Mouse (Mus musculus): ENCODE data around the gene Sema5a. TPM values are rescaled to one million over a fixed set of nuclear protein-coding genes. Genes with fewer than 3 reads are reported as not detected.

The Sema5a gene
- polyA plus RNA-seq, 1 experiment from 2014 or later = 13.5 TPM

DNA sequence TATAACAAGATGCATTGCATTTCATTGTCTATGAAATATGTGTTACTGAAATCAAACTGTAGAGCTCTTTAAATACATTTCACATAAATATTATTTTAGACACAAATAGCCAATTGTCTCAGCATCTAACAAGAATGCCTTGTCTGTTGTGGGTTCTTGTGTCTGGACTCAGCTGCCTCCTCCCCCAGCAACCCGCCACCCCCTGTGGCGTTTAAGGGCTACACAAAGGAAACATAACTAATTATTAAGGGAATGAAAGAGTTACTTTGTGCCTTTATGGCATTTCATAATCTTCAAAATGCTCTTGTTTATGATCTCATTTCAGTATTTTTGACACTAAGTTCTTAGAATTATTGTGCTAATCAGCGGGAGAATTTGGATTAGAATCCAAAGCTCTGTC is 298.6 kb downstream of the Sema5a start:
- 89% methylated on average over 3 of the region's 3 CpGs for WGBS
- H3K4me1 ChIP-seq (replicated peaks; ENCODE audit: control insufficient read depth, insufficient read depth, low read length) = no peaks in the 10 kb centered on the region

DNA sequence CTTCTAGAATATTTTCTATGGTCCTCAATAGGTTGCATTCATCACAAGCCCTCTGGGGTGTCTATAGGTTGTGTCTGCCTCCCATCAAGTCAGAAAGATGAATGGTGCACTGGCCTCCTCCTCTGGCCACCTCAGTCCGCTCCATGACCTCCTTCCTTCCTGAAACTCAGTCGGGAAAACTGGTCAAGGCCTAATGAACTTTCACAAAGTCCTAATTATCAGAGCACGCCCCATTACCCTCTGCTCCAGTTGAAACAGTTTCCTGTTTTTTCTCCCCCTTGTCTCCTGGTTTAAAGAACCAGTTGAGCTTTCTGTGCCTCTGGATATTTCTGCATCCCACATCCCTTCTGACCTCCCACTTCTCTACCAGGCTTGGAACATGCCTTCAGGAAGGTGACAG is 300.8 kb downstream of the Sema5a start:
- no peaks in the 10 kb centered on the region for H3K9me3 ChIP-seq (ENCODE audit: control insufficient read depth, low read length)

More for the DNA sequence above, 298.6 kb downstream of the Sema5a start:
- Histone ChIP-seq H3K36me3 (ENCODE audit: control insufficient read depth, insufficient read depth) (no peaks in the 10 kb centered on the region), H3K9ac (replicated peaks; ENCODE audit: low read depth, low read length) (no peak overlapping the region), H3K4me3 (replicated peaks; ENCODE audit: low read length) (no peak overlapping the region), H3K9me3 (ENCODE audit: control insufficient read depth, low read length) (no peaks in the 10 kb centered on the region), H3K27ac (ENCODE audit: low read length) (no peak overlapping the region), H3K4me2 (ENCODE audit: low read length) (no peak overlapping the region), H3K27me3 (replicated peaks; ENCODE audit: control insufficient read depth, insufficient read depth, low read length) (no peaks in the 10 kb centered on the region; the same call in 1 of the 2 replicates)
- ATAC-seq = no peak

DNA sequence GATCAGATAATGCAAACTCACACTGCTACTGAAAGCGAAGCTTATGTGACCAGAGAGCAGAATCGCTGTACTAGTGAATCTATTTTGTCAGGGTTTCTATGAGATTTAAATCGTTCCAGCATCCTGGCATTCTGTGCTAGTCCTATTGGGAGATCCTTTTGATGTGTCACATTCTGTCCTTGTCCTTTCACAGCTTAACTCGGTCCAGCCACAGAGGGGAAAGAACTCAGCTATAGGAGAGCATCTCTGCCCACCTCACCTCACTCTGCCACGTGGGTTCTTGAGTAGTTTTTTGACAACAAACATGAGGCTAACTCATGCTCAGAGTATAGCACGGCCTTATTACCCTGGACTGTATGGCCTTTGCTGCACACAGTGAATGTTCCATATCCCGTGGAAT is 302.1 kb downstream of the Sema5a start:
- no peak for ATAC-seq
- WGBS = 81% methylated on average over 7 of the region's 7 CpGs
- H3K27me3 ChIP-seq (replicated peaks; ENCODE audit: control insufficient read depth, insufficient read depth, low read length) = no peaks in the 10 kb centered on the region

More for the DNA sequence above, 300.8 kb downstream of the Sema5a start:
- Histone ChIP-seq H3K4me2 (ENCODE audit: low read length) (no peak overlapping the region), H3K4me1 (replicated peaks; ENCODE audit: control insufficient read depth, insufficient read depth, low read length) (no peaks in the 10 kb centered on the region), H3K36me3 (ENCODE audit: control insufficient read depth, insufficient read depth) (no peaks in the 10 kb centered on the region), H3K9ac (replicated peaks; ENCODE audit: low read depth, low read length) (no peak overlapping the region), H3K4me3 (replicated peaks; ENCODE audit: low read length) (no peak overlapping the region), H3K27ac (ENCODE audit: low read length) (no peak overlapping the region), H3K27me3 (replicated peaks; ENCODE audit: control insufficient read depth, insufficient read depth, low read length) (no peaks in the 10 kb centered on the region)
- no peak for ATAC-seq
- WGBS = 39% methylated on average over 3 of the region's 3 CpGs

DNA sequence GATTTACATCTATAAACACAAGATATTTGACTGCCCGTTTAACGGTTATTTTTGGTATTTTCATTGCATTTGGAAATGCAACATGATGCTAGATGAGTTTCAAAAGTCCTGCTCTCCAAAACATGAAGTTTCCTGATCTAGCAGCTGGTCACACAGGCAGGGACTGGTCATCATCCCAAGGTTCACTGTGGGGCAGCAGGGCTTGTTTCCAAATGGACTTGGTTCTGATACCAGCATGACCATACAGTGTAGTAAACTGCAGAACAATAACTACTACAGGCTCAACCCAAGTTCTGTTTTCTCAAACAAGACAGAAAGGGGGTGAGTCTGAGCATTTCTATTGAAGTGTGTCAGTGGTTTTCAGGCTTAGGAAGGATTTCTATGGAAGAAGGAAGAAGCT is 314.3 kb downstream of the Sema5a start:
- 99% methylated on average over 2 of the region's 2 CpGs for WGBS
- H3K9ac ChIP-seq (replicated peaks; ENCODE audit: low read depth, low read length) = no peak overlapping the region
- no peaks in the 10 kb centered on the region for H3K36me3 ChIP-seq (ENCODE audit: control insufficient read depth, insufficient read depth)
- no peak overlapping the region for H3K4me2 ChIP-seq (ENCODE audit: low read length)
- H3K4me1 ChIP-seq (replicated peaks; ENCODE audit: control insufficient read depth, insufficient read depth, low read length) = no peaks in the 10 kb centered on the region
- H3K4me3 ChIP-seq (replicated peaks; ENCODE audit: low read length) = no peak overlapping the region
- no peaks in the 10 kb centered on the region for H3K9me3 ChIP-seq (ENCODE audit: control insufficient read depth, low read length)
- ATAC-seq = no peak
- no peak overlapping the region for H3K27ac ChIP-seq (ENCODE audit: low read length)
- H3K27me3 ChIP-seq (replicated peaks; ENCODE audit: control insufficient read depth, insufficient read depth, low read length) = no peaks in the 10 kb centered on the region

More for the DNA sequence above, 302.1 kb downstream of the Sema5a start:
- H3K4me1 ChIP-seq (replicated peaks; ENCODE audit: control insufficient read depth, insufficient read depth, low read length) = no peaks in the 10 kb centered on the region
- no peaks in the 10 kb centered on the region for H3K9me3 ChIP-seq (ENCODE audit: control insufficient read depth, low read length)
- no peak overlapping the region for H3K4me2 ChIP-seq (ENCODE audit: low read length)
- H3K27ac ChIP-seq (ENCODE audit: low read length) = no peak overlapping the region
- H3K9ac ChIP-seq (replicated peaks; ENCODE audit: low read depth, low read length) = no peak overlapping the region
- H3K36me3 ChIP-seq (ENCODE audit: control insufficient read depth, insufficient read depth) = no peaks in the 10 kb centered on the region
- H3K4me3 ChIP-seq (replicated peaks; ENCODE audit: low read length) = no peak overlapping the region

DNA sequence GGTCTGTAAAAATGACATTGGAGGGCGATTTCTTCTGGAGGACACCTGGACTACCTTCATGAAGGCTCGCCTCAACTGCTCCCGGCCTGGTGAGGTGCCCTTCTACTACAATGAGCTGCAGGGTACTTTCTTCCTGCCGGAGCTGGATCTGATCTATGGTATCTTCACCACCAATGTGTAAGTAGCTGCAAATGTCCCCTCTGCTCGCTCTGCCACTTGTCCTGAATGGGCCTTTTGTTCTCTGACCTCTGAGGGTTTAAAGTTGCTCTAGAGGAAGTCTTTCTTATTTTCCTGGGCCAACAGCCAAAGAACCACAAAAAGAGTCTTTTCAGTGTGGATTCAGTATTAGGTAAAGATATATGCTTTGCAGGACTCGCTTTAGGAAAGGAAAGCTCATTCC is 318.0 kb downstream of the Sema5a start:
- 56% methylated on average over 6 of the region's 6 CpGs for WGBS
- Histone ChIP-seq H3K4me1 (replicated peaks; ENCODE audit: control insufficient read depth, insufficient read depth, low read length) (no peaks in the 10 kb centered on the region), H3K9ac (replicated peaks; ENCODE audit: low read depth, low read length) (no peak overlapping the region), H3K36me3 (ENCODE audit: control insufficient read depth, insufficient read depth) (no peaks in the 10 kb centered on the region), H3K27me3 (replicated peaks; ENCODE audit: control insufficient read depth, insufficient read depth, low read length) (no peaks in the 10 kb centered on the region), H3K4me2 (ENCODE audit: low read length) (no peak overlapping the region), H3K27ac (ENCODE audit: low read length) (no peak overlapping the region), H3K9me3 (ENCODE audit: control insufficient read depth, low read length) (no peaks in the 10 kb centered on the region), H3K4me3 (replicated peaks; ENCODE audit: low read length) (no peak overlapping the region)
- ATAC-seq = no peak

DNA sequence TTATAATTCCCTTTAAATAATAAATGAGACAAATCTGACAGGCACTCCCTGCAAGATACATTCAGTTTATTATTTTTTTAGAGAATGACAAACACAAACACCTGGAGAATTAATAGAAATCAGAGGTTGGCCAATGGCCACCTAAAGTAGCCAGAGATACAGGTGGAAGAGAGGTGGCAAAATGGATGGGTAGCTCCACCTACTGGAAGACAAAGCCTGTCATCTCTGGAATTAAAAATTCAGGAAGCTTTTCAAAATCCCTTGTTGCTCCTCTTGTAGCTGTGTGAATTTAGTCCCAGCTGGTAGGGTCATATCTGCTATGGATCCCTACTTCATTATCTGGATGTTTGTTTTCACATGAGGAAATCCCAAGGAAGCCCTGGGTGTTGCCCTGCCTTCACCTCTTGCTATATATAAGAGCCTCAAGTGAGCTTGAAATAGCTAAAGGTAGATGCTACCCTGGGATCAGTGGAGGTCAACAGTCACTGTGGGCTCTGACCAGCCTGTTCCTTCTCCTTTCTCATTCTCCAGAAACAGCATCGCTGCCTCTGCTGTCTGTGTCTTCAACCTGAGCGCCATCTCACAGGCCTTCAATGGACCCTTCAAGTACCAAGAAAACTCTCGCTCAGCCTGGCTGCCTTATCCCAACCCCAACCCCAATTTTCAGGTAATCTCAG is 323.7 kb downstream of the Sema5a start:
- no peak overlapping the region for H3K4me2 ChIP-seq (ENCODE audit: low read length)
- H3K36me3 ChIP-seq (ENCODE audit: control insufficient read depth, insufficient read depth) = no peaks in the 10 kb centered on the region
- 22% methylated on average over 3 of the region's 3 CpGs for WGBS
- no peak overlapping the region for H3K27ac ChIP-seq (ENCODE audit: low read length)
- no peak; the same call in 1 of the 2 replicates for ATAC-seq
- H3K27me3 ChIP-seq (replicated peaks; ENCODE audit: control insufficient read depth, insufficient read depth, low read length) = no peaks in the 10 kb centered on the region
- no peaks in the 10 kb centered on the region for H3K9me3 ChIP-seq (ENCODE audit: control insufficient read depth, low read length)
- H3K4me3 ChIP-seq (replicated peaks; ENCODE audit: low read length) = no peak overlapping the region
- H3K4me1 ChIP-seq (replicated peaks; ENCODE audit: control insufficient read depth, insufficient read depth, low read length) = peaks cover 7% of the 10 kb centered on the region
- H3K9ac ChIP-seq (replicated peaks; ENCODE audit: low read depth, low read length) = no peak overlapping the region

DNA sequence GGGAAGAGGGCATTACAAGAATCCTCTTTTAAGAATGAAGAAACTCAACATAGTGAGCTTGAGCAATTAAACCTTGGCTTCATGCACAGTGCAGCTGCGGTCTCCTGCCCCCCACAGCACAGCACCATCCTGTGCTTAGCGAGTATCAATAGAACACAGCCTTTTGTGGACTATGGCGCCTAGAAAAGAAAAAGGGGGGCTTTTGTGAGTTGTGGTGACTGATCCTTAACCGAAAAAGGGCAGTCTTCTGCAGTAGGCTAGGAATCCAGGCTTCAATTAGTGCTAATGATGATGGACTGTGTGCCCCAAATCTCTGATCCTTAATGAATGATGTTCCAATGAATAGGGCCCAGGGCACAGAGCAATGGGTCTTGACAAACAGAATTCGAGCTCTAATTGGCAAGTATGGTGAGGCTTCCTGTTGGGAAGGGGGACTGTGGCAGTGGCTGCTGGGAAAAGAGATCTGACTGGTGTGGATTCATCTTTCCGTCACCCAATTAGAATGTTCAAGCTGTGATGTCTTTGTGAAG is 324.3 kb downstream of the Sema5a start:
- ATAC-seq = peak; percentile 96
- Histone ChIP-seq H3K27me3 (replicated peaks; ENCODE audit: control insufficient read depth, insufficient read depth, low read length) (no peaks in the 10 kb centered on the region), H3K9ac (replicated peaks; ENCODE audit: low read depth, low read length) (no peak overlapping the region), H3K4me2 (ENCODE audit: low read length) (no peak overlapping the region), H3K27ac (ENCODE audit: low read length) (no peak overlapping the region), H3K4me1 (replicated peaks; ENCODE audit: control insufficient read depth, insufficient read depth, low read length) (peaks cover 7% of the 10 kb centered on the region), H3K36me3 (ENCODE audit: control insufficient read depth, insufficient read depth) (no peaks in the 10 kb centered on the region), H3K4me3 (replicated peaks; ENCODE audit: low read length) (no peak overlapping the region), H3K9me3 (ENCODE audit: control insufficient read depth, low read length) (no peaks in the 10 kb centered on the region)
- WGBS = 10% methylated on average over 6 of the region's 6 CpGs

DNA sequence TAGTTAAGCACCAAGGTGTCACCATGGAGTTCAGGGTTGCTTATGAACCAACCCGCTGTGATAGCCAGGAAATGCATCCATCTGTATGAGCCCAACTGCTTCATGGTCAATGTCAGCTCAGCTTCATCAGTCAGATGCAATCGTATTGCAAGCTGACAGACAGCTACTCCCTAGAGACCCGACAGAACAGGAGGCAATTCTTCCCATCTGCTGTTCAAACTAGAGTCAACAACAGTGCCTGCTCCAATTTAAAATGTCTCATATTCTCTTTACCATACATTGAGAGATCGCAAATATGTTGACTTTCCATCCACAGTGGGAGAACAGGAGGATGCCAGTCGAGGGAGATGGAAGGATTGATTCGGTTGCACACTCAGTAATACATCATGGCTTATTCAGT is 329.7 kb downstream of the Sema5a start:
- H3K4me1 ChIP-seq (replicated peaks; ENCODE audit: control insufficient read depth, insufficient read depth, low read length) = no peaks in the 10 kb centered on the region
- H3K9ac ChIP-seq (replicated peaks; ENCODE audit: low read depth, low read length) = no peak overlapping the region
- H3K36me3 ChIP-seq (ENCODE audit: control insufficient read depth, insufficient read depth) = no peaks in the 10 kb centered on the region
- H3K27ac ChIP-seq (ENCODE audit: low read length) = no peak overlapping the region
- WGBS = 71% methylated on average over 6 of the region's 6 CpGs
- H3K27me3 ChIP-seq (replicated peaks; ENCODE audit: control insufficient read depth, insufficient read depth, low read length) = no peaks in the 10 kb centered on the region
- no peaks in the 10 kb centered on the region for H3K9me3 ChIP-seq (ENCODE audit: control insufficient read depth, low read length)
- no peak overlapping the region for H3K4me3 ChIP-seq (replicated peaks; ENCODE audit: low read length)
- no peak for ATAC-seq
- H3K4me2 ChIP-seq (ENCODE audit: low read length) = no peak overlapping the region

DNA sequence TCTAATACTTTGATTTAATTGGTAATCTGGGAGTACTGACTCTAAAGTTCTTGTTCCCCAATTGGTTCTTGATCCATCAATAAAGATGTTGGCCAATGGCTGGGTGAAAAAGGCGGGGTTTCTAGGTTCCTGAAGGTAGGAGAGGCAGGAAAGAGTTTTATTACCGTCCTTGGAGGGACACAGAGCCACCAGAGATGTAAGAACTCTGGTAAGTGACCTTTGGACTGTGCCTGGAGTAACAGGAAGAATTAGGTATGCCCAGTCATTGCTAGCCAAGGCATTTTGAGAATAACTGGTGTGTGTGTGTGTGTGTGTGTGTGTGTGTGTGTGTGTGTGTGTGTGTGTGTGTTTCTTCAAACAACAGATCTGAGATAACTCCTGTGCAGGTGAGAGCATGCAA is 330.6 kb downstream of the Sema5a start:
- no peak overlapping the region for H3K4me3 ChIP-seq (replicated peaks; ENCODE audit: low read length)
- WGBS = 87% methylated on average over 2 of the region's 2 CpGs
- ATAC-seq = no peak
- H3K9me3 ChIP-seq (ENCODE audit: control insufficient read depth, low read length) = no peaks in the 10 kb centered on the region
- H3K27me3 ChIP-seq (replicated peaks; ENCODE audit: control insufficient read depth, insufficient read depth, low read length) = no peaks in the 10 kb centered on the region
- H3K9ac ChIP-seq (replicated peaks; ENCODE audit: low read depth, low read length) = no peak overlapping the region
- no peaks in the 10 kb centered on the region for H3K4me1 ChIP-seq (replicated peaks; ENCODE audit: control insufficient read depth, insufficient read depth, low read length)
- H3K36me3 ChIP-seq (ENCODE audit: control insufficient read depth, insufficient read depth) = no peaks in the 10 kb centered on the region
- no peak overlapping the region for H3K4me2 ChIP-seq (ENCODE audit: low read length)
- no peak overlapping the region for H3K27ac ChIP-seq (ENCODE audit: low read length)
